Mouse (Mus musculus) stomach, embryonic 16.5 days (tissue): ENCODE results near the gene Mycbp2. TPM values are rescaled to one million over a fixed set of nuclear protein-coding genes. Genes with fewer than 3 reads are reported as not detected.

ENCODE experiments used
- ATAC-seq: fragments of 200-750 bp; cut with Nextera tagmentation; 2 replicates; pipeline ENCODE4 v1.8.0; 2017; ENCODE audit warnings: moderate number of reproducible peaks, moderate TSS enrichment; ENCODE audit not compliant: insufficient read depth, low FRiP score
- H3K27ac ChIP-seq: fragments of 300-500 bp; sonication (generic); 2 replicates; pipeline ENCODE4 v1.5.1; 2014; ENCODE audit warnings: low read length
- H3K27me3 ChIP-seq: fragments of 300-500 bp; sonication (generic); 2 replicates; pipeline ENCODE4 v1.6.1; 2014; ENCODE audit warnings: low read length, control low read depth, mixed read lengths; ENCODE audit not compliant: control insufficient read depth, insufficient read depth
- H3K36me3 ChIP-seq: fragments of 300-500 bp; sonication (generic); 2 replicates; pipeline ENCODE4 v1.6.1; 2014; ENCODE audit warnings: low read length; ENCODE audit not compliant: control insufficient read depth, insufficient read depth
- H3K4me1 ChIP-seq: fragments of 300-500 bp; sonication (generic); 2 replicates; pipeline ENCODE4 v1.6.1; 2014; ENCODE audit warnings: low read length, control low read depth, mixed read lengths; ENCODE audit not compliant: control insufficient read depth, insufficient read depth
- H3K4me2 ChIP-seq: fragments of 300-500 bp; sonication (generic); 2 replicates; pipeline ENCODE4 v1.6.1; 2014; ENCODE audit warnings: low read depth, low read length, mixed read lengths
- H3K4me3 ChIP-seq: fragments of 300-500 bp; sonication (generic); replicated peaks from 2 replicates; pipeline ENCODE4 v1.5.1; 2014; ENCODE audit warnings: mild to moderate bottlenecking, low read length
- H3K9ac ChIP-seq: fragments of 300-500 bp; sonication (generic); 2 replicates; pipeline ENCODE4 v1.6.1; 2014; ENCODE audit warnings: low read length
- H3K9me3 ChIP-seq: fragments of 300-500 bp; sonication (generic); replicated peaks from 2 replicates; pipeline ENCODE4 v1.6.1; 2016; ENCODE audit warnings: low read length, control low read depth; ENCODE audit not compliant: control insufficient read depth
- WGBS: fragments of 180-500 bp; shearing (Covaris S2); extraction: QIAGEN DNeasy Blood & Tissue Kit; methylation state at CpG from one replicate; pipeline ENCODE4 v1.1.7; 2014; 5-methylcytosine and 5-hydroxymethylcytosine counted together
- polyA plus RNA-seq: library from polyadenylated mRNA; unstranded; fragments of >200 nt; fragmentation: Nextera tagmentation; extraction: Ambion mirVana; gene quantifications from 2 replicates; pipeline ENCODE4 v1.2.1, GENCODE M21; 2015

Mycbp2 gene
- polyA plus RNA-seq, 1 experiment from 2014 or later = 20.1 TPM

DNA sequence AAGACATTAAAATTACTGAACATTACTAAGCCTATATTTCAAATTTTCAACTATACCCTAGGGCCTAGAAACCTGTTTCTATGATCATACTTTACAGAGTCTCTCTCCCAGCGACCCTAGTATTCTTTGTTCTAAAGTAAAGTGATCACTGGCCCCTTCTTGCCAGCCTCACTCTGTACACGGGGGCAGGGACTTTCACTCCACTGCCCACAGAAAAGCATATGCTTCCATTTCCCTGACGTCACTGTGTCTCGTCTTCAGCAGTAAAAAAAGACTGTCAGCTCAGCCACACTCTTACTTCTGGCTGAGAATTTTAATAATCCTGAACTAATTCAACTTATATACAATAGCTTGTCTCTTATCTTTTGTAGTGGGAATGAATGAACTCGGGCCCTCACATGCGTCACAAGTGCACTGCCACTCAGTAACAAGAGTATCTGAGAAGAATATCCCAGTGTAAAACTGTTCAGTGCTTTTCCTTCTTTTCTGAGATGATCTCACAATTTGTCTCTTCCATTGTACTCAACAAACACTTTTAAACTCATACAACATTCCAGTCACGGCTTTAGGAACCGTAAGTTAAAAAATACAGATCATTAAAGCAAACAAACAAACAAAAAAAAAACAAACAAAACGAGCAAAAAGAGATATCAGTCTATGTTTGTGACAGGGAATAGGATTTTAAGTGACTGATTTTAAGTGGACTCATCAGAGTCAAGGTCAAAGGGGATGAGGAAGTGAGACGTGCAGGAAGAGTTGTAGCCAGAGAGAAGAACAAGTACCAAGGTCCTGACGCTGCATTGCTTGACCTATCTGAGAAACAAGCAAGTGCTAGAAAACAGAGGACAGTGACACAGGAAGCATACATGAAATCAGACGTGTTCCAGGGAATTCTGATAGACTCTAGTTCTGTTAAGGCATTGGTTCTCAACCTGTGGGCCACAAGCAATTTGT lies 112.7 kb downstream of the Mycbp2 start:
- ATAC-seq = no peak
- H3K4me2 ChIP-seq = no peak overlapping the region
- H3K9ac ChIP-seq = no peak overlapping the region
- no peaks in the 10 kb centered on the region for H3K4me1 ChIP-seq
- H3K27me3 ChIP-seq = no peaks in the 10 kb centered on the region
- no peak overlapping the region for H3K27ac ChIP-seq
- 68% methylated on average over 12 of the region's 12 CpGs for WGBS
- no peaks in the 10 kb centered on the region for H3K9me3 ChIP-seq
- no peak overlapping the region for H3K4me3 ChIP-seq
- H3K36me3 ChIP-seq = no peaks in the 10 kb centered on the region

DNA sequence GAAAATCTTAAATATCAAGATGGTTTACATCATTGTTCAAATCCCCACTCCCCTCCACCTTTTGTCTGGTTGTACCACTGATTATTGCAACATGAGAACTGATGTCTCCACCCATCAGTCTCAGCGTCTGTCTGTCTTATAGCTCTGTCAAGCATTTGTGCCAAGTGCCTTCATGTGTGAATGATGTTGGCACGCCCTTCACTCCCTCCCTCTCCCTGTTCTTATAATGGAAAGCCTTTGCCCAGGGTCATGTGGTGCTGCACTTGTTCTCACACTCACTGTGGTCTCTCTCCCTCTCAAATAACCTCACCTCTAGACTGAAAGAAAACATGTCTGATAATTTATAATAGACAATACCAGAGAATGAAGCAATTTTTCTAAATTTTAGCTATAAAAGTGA lies 124.3 kb downstream of the Mycbp2 start:
- Histone ChIP-seq H3K4me1 (no peaks in the 10 kb centered on the region), H3K27ac (no peak overlapping the region), H3K4me3 (no peak overlapping the region), H3K36me3 (no peaks in the 10 kb centered on the region), H3K4me2 (no peak overlapping the region), H3K27me3 (no peaks in the 10 kb centered on the region), H3K9me3 (no peaks in the 10 kb centered on the region), H3K9ac (no peak overlapping the region)
- WGBS = 77% methylated on average over 2 of the region's 2 CpGs
- ATAC-seq = no peak

DNA sequence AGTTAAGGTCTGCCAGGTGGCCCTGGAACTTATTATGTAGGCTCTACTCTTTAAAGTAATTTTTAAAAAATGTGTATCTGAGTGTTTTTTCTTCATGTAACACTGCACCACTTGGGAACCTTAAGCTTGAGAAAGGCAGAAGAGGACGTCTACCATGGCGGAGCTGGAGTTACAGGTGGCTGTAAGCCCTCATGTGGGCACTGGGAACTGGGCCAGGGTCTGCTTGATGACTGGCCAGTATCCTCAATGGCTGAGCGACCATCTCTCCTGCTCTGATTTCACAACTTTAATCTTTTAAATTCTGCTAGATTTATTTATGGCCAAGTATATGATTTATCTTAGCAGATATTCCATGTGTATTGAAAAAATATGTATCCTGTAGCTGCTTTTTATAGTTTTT lies 124.9 kb downstream of the Mycbp2 start:
- WGBS = 89% methylated on average over 3 of the region's 3 CpGs
- Histone ChIP-seq H3K9me3 (no peaks in the 10 kb centered on the region), H3K4me1 (no peaks in the 10 kb centered on the region), H3K27ac (no peak overlapping the region), H3K36me3 (no peaks in the 10 kb centered on the region), H3K4me3 (no peak overlapping the region), H3K27me3 (no peaks in the 10 kb centered on the region), H3K9ac (no peak overlapping the region), H3K4me2 (no peak overlapping the region)
- ATAC-seq = no peak

DNA sequence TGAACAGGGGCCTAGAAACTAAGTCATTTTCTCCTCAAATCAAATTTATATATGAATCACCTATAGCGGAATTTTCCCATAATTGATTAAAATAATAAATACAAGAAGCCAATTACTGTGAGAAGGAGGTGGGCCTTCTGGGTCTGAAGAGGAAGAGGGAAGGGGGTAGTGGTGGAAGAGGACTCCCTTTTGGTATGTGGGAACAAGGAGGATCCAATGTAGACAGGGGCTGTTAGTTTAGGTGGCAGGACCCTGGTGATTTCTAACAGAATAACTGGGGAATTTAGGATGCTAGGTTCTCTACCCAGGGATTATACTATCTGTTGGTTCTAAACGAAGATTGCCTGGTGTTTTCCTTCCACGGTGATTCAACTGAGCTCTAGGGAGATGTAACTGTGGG lies 130.3 kb downstream of the Mycbp2 start:
- no peak for ATAC-seq
- H3K27ac ChIP-seq = no peak overlapping the region
- H3K27me3 ChIP-seq = no peaks in the 10 kb centered on the region
- H3K4me3 ChIP-seq = no peak overlapping the region
- H3K36me3 ChIP-seq = peaks cover 7% of the 10 kb centered on the region; the same call in 1 of the 2 replicates
- no peaks in the 10 kb centered on the region for H3K4me1 ChIP-seq
- no peaks in the 10 kb centered on the region for H3K9me3 ChIP-seq
- 89% methylated on average over 3 of the region's 3 CpGs for WGBS
- no peak overlapping the region for H3K9ac ChIP-seq
- H3K4me2 ChIP-seq = no peak overlapping the region

DNA sequence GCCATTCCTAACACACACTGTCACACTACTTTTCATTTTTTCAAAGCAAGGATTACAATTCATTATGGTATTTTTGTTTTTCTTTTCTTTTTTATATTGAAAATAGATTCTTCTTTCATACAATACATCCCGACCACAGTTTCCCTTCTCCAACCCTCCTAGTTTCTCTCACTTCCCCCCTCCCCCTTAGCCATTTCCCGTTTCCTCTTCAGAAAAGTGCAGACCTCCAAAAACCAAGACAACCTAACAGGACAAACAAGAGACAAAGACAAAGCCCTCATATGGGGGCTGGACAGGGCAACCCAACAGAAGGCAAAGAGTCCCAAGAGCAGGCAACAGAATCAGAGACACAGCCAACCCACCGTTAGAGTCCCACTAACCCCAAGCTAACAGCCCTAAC lies 160.0 kb downstream of the Mycbp2 start:
- 80% methylated on average over 3 of the region's 3 CpGs for WGBS
- ATAC-seq = no peak
- H3K36me3 ChIP-seq = peaks cover 3% of the 10 kb centered on the region
- H3K9me3 ChIP-seq = no peaks in the 10 kb centered on the region
- H3K27ac ChIP-seq = no peak overlapping the region
- no peaks in the 10 kb centered on the region for H3K4me1 ChIP-seq
- no peaks in the 10 kb centered on the region for H3K27me3 ChIP-seq
- no peak overlapping the region for H3K9ac ChIP-seq
- H3K4me2 ChIP-seq = no peak overlapping the region
- no peak overlapping the region for H3K4me3 ChIP-seq

DNA sequence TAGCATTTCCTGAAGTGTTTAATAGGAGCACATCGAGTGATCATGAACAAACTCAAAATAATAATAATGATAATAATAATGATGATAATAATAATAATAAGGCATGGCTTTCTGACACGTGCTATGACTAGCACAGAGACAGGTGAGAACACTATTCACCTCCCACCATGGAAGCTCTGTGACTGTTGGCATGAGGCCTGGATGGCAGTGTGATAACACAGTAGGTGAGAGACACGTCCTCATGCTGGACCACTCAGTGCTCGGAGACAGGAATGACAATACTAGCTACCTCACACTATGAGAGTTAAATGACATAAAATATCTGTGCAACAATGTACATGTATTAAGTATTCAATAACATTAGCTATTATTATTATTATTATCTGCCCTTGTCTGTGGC lies 160.5 kb downstream of the Mycbp2 start:
- Histone ChIP-seq H3K4me2 (no peak overlapping the region), H3K27me3 (no peaks in the 10 kb centered on the region), H3K9ac (no peak overlapping the region), H3K4me3 (no peak overlapping the region), H3K27ac (no peak overlapping the region), H3K4me1 (no peaks in the 10 kb centered on the region), H3K36me3 (peaks cover 3% of the 10 kb centered on the region), H3K9me3 (no peaks in the 10 kb centered on the region)
- 87% methylated on average over 4 of the region's 4 CpGs for WGBS
- ATAC-seq = no peak

DNA sequence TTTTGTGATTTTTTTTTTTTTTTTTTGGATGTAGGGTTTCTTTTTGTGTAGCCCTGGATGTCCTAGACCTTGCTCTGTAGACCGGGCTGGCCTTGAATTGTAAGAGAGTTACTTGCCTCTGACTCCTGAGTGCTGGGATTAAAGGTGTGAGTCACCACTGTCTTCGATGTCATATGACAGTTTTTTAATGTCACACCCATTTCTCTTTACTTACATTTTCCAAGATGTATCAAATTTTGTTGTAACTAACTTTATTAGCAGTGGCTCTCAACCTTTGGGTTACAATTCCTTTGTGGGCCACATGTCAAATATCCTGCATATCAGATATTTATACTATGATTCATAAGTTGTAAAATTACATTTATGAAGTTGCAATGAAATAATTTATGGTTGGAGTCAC lies 166.5 kb downstream of the Mycbp2 start:
- H3K9me3 ChIP-seq = no peaks in the 10 kb centered on the region
- H3K36me3 ChIP-seq = peaks cover 3% of the 10 kb centered on the region; the same call in 1 of the 2 replicates
- H3K27ac ChIP-seq = no peak overlapping the region
- no peak overlapping the region for H3K4me2 ChIP-seq
- no peak overlapping the region for H3K9ac ChIP-seq
- ATAC-seq = no peak
- 88% methylated on average over 2 of the region's 2 CpGs for WGBS
- no peaks in the 10 kb centered on the region for H3K27me3 ChIP-seq
- no peaks in the 10 kb centered on the region for H3K4me1 ChIP-seq
- no peak overlapping the region for H3K4me3 ChIP-seq

DNA sequence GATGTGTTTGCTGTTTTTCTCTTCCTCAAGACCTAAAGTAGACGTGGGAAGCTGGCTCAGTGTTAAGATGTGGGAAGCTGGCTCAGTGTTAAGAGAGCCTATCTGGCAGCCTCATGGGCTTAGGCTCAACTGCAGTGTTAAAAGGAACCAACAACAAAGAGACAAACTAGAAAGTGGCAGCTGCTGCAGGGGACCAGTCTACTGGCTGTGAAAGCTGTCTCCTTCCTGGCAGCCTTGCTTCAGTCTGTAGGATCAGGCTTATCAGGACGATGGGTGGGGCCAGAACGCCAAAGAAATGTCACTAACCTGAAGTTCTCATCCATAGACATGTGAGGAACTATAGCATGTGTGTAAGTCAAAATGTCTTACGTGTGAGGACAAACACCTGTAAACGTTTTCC lies 183.7 kb downstream of the Mycbp2 start:
- H3K27ac ChIP-seq = no peak overlapping the region
- H3K4me2 ChIP-seq = no peak overlapping the region
- peak; percentile 62; the same call in 1 of the 2 replicates for ATAC-seq
- H3K36me3 ChIP-seq = no peaks in the 10 kb centered on the region
- H3K27me3 ChIP-seq = no peaks in the 10 kb centered on the region
- 30% methylated on average over 5 of the region's 5 CpGs for WGBS
- no peak overlapping the region for H3K4me3 ChIP-seq
- no peaks in the 10 kb centered on the region for H3K9me3 ChIP-seq
- no peaks in the 10 kb centered on the region for H3K4me1 ChIP-seq
- no peak overlapping the region for H3K9ac ChIP-seq

DNA sequence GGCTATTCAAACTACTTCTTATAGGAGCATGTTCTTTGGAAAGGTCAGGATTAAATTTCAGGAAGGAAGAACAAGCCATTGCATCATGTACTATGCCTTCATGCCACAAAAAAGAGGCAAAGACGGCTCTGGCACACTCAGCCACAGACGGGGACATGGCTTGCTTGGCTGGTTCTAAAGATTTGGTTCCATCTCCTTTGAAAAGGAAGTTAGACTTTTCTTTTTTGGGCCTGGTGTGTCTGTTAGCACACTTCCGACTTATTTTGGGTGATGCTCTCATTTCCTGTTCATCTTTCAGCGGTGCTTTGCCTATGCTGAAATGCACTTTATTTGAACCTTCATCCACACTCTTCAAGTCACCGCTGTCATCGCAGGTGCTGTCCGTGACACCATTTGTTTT lies 190.9 kb downstream of the Mycbp2 start:
- Histone ChIP-seq H3K4me1 (no peaks in the 10 kb centered on the region), H3K4me3 (no peak overlapping the region), H3K9ac (no peak overlapping the region), H3K9me3 (no peaks in the 10 kb centered on the region), H3K27ac (no peak overlapping the region), H3K27me3 (no peaks in the 10 kb centered on the region), H3K36me3 (peaks cover 23% of the 10 kb centered on the region), H3K4me2 (no peak overlapping the region)
- 87% methylated on average over 7 of the region's 7 CpGs for WGBS
- ATAC-seq = no peak
